Mouse (Mus musculus): ENCODE measurements at regions not wholly inside any gene's neighbourhood (a gene's known extent, or its start where the extent isn't known, plus 50 kb on each side); places are given as distances from the start of the nearest gene placed in this dataset.
A peak's percentile ranks its signal among the peaks of the same experiment; 100 is the strongest.
"Not testable (repeated sequence)": the region's sequence is repeated elsewhere in the genome, so short reads cannot be mapped to it uniquely, and the experiment has no call there.

DNA sequence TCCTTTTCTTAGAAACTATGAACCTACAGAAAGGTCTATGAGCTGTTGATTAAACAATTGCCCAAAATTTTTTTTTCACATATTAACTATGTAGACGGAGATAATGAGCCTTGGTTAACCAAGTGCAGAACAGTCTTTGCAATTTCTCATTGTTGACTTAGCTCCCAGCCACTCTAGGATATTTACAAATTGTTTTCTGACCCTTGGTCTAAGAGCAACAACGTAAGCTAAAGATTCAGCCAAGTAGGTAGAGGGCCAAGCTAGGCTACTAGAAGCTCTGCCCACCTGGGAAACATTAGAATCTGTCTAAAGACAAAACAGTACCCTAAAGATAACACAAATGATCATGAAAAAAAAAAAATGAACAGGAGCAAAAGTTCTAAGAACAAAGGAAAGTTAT, 67.5 kb upstream of the Map9 start:
- no peaks in the 10 kb centered on the region for H3K27me3 ChIP-seq
- no peaks in the 10 kb centered on the region for H3K4me1 ChIP-seq
- no peak for ATAC-seq (ENCODE audit: borderline replicate concordance, extremely low read depth, low FRiP score, low TSS enrichment)
- H3K27ac ChIP-seq = no peak overlapping the region
- 65% methylated on average over 2 of the region's 2 CpGs for WGBS
- H3K9me3 ChIP-seq = no peaks in the 10 kb centered on the region
- H3K4me3 ChIP-seq = no peak overlapping the region
- no peak overlapping the region for H3K4me2 ChIP-seq
- no peak overlapping the region for H3K9ac ChIP-seq
- H3K36me3 ChIP-seq = no peaks in the 10 kb centered on the region

GRCm38 (mm10) chr3:82288996-82289395, 68.8 kb upstream of the Map9 start:
- Histone ChIP-seq H3K4me1 (no peaks in the 10 kb centered on the region), H3K4me2 (no peak overlapping the region), H3K9ac (no peak overlapping the region), H3K4me3 (no peak overlapping the region), H3K27me3 (no peaks in the 10 kb centered on the region), H3K36me3 (no peaks in the 10 kb centered on the region), H3K9me3 (no peaks in the 10 kb centered on the region), H3K27ac (no peak overlapping the region)
- 67% methylated on average over 6 of the region's 6 CpGs for WGBS
- ATAC-seq (ENCODE audit: borderline replicate concordance, extremely low read depth, low FRiP score, low TSS enrichment) = no peak

- Histone ChIP-seq H3K9me3 (no peaks in the 10 kb centered on the region), H3K4me2 (no peak overlapping the region), H3K4me3 (no peak overlapping the region), H3K27me3 (no peaks in the 10 kb centered on the region), H3K4me1 (peaks cover 19% of the 10 kb centered on the region), H3K36me3 (no peaks in the 10 kb centered on the region), H3K9ac (no peak overlapping the region), H3K27ac (no peak overlapping the region)
- no peak for ATAC-seq (ENCODE audit: borderline replicate concordance, extremely low read depth, low FRiP score, low TSS enrichment)
Observed at GRCm38 (mm10) chr3:82276977-82277714, 80.7 kb upstream of the Map9 start.

GRCm38 (mm10) chr3:82275822-82276203, 82.0 kb upstream of the Map9 start:
- Histone ChIP-seq H3K27me3 (no peaks in the 10 kb centered on the region), H3K27ac (peak overlapping the region; percentile 71), H3K9ac (no peak overlapping the region), H3K4me2 (no peak overlapping the region), H3K9me3 (no peaks in the 10 kb centered on the region), H3K4me1 (peaks cover 19% of the 10 kb centered on the region), H3K4me3 (no peak overlapping the region), H3K36me3 (no peaks in the 10 kb centered on the region)
- ATAC-seq (ENCODE audit: borderline replicate concordance, extremely low read depth, low FRiP score, low TSS enrichment) = no peak
- WGBS = 48% methylated on average over 4 of the region's 4 CpGs

GRCm38 (mm10) chr3:82274945-82275821, 82.7 kb upstream of the Map9 start:
- WGBS = 26% methylated on average over 7 of the region's 7 CpGs

DNA sequence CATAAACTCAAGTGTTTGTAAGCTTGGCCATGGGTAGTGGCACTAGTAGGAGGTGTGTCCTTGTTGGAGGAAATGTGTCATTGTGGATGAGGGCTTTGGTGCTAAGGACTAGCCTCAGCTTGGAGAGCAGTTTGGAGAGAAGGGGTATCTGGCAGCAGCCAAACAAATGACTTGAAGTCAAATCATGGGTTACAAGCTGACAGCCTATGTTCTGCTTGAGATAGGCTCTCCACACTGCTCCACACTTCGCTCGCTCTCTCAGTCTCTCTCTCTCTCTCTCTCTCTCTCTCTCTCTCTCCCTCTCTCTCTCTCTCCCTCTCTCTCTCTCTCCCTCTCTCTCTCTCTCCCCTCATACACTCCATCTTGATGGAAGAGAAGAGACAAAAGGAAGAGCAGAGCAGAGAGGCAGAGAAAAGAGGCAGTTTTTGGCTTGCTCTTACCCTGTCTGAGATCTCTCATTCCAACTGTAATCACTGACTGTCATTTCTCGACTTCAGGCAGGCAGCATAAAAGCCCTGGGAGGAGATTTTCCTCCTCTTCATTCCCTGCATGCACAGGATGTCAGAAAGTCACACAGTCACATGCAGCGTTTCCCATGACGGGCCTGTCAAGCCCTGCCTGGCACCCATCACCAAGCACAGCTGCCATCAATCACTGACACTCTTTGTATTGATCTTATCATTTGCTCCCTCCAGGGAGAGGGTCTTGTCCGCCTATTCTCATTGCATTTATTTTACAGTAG, 83.5 kb upstream of the Map9 start:
- H3K9me3 ChIP-seq = no peaks in the 10 kb centered on the region
- WGBS = 27% methylated on average over 6 of the region's 6 CpGs
- H3K4me3 ChIP-seq = no peak overlapping the region
- H3K27ac ChIP-seq = peak overlapping the region; percentile 76
- H3K36me3 ChIP-seq = no peaks in the 10 kb centered on the region
- H3K27me3 ChIP-seq = no peaks in the 10 kb centered on the region
- no peak overlapping the region for H3K4me2 ChIP-seq
- ATAC-seq (ENCODE audit: borderline replicate concordance, extremely low read depth, low FRiP score, low TSS enrichment) = peak; percentile 92
- H3K9ac ChIP-seq = no peak overlapping the region
- H3K4me1 ChIP-seq = peaks cover 19% of the 10 kb centered on the region

More at GRCm38 (mm10) chr3:82274945-82275821, 82.7 kb upstream of the Map9 start:
- Histone ChIP-seq H3K36me3 (no peaks in the 10 kb centered on the region), H3K4me2 (no peak overlapping the region), H3K9me3 (no peaks in the 10 kb centered on the region), H3K4me1 (peaks cover 19% of the 10 kb centered on the region), H3K27ac (peak overlapping the region; percentile 76), H3K4me3 (no peak overlapping the region), H3K9ac (no peak overlapping the region), H3K27me3 (no peaks in the 10 kb centered on the region)
- ATAC-seq (ENCODE audit: borderline replicate concordance, extremely low read depth, low FRiP score, low TSS enrichment) = peak; percentile 79; the same call in 1 of the 2 replicates

- not testable (repeated sequence) for H3K4me3 ChIP-seq; H3K9ac ChIP-seq; H3K36me3 ChIP-seq; H3K9me3 ChIP-seq; ATAC-seq (ENCODE audit: borderline replicate concordance, extremely low read depth, low FRiP score, low TSS enrichment); H3K27me3 ChIP-seq; H3K4me2 ChIP-seq
- H3K27ac ChIP-seq = peak overlapping the region; percentile 76; the same call in 1 of the 2 replicates
- H3K4me1 ChIP-seq = peaks cover 19% of the 10 kb centered on the region
- WGBS = 67% methylated on average over 2 of the region's 2 CpGs
Observed at GRCm38 (mm10) chr3:82273511-82273910, 84.3 kb upstream of the Map9 start.

- Histone ChIP-seq H3K9ac (no peak overlapping the region), H3K9me3 (no peaks in the 10 kb centered on the region), H3K4me3 (no peak overlapping the region), H3K36me3 (no peaks in the 10 kb centered on the region), H3K4me2 (no peak overlapping the region), H3K27me3 (no peaks in the 10 kb centered on the region), H3K4me1 (peaks cover 19% of the 10 kb centered on the region), H3K27ac (no peak overlapping the region)
- no peak for ATAC-seq (ENCODE audit: borderline replicate concordance, extremely low read depth, low FRiP score, low TSS enrichment)
- 76% methylated on average over 1 of the region's 1 CpGs for WGBS
Observed at GRCm38 (mm10) chr3:82271965-82272364, 85.9 kb upstream of the Map9 start.

GRCm38 (mm10) chr3:82265941-82266340, 91.9 kb upstream of the Map9 start:
- no peak overlapping the region for H3K9ac ChIP-seq
- WGBS = 77% methylated on average over 1 of the region's 1 CpGs

GRCm38 (mm10) chr3:82261976-82262375, 95.9 kb upstream of the Map9 start:
- Histone ChIP-seq H3K9ac (no peak overlapping the region), H3K36me3 (no peaks in the 10 kb centered on the region), H3K9me3 (no peaks in the 10 kb centered on the region), H3K27ac (no peak overlapping the region), H3K4me3 (no peak overlapping the region), H3K4me1 (0 out of 2 replicates have a peak, but pooled peaks cover 3% of the 10 kb centered on the region), H3K4me2 (no peak overlapping the region), H3K27me3 (no peaks in the 10 kb centered on the region)
- 40% methylated on average over 3 of the region's 3 CpGs for WGBS
- ATAC-seq (ENCODE audit: borderline replicate concordance, extremely low read depth, low FRiP score, low TSS enrichment) = peak; percentile 65; the same call in 1 of the 2 replicates

More at GRCm38 (mm10) chr3:82265941-82266340, 91.9 kb upstream of the Map9 start:
- H3K4me2 ChIP-seq = no peak overlapping the region
- no peak overlapping the region for H3K27ac ChIP-seq
- H3K4me1 ChIP-seq = 0 out of 2 replicates have a peak, but pooled peaks cover 3% of the 10 kb centered on the region
- no peaks in the 10 kb centered on the region for H3K27me3 ChIP-seq
- no peaks in the 10 kb centered on the region for H3K36me3 ChIP-seq
- H3K4me3 ChIP-seq = no peak overlapping the region
- H3K9me3 ChIP-seq = no peaks in the 10 kb centered on the region
- ATAC-seq (ENCODE audit: borderline replicate concordance, extremely low read depth, low FRiP score, low TSS enrichment) = no peak

DNA sequence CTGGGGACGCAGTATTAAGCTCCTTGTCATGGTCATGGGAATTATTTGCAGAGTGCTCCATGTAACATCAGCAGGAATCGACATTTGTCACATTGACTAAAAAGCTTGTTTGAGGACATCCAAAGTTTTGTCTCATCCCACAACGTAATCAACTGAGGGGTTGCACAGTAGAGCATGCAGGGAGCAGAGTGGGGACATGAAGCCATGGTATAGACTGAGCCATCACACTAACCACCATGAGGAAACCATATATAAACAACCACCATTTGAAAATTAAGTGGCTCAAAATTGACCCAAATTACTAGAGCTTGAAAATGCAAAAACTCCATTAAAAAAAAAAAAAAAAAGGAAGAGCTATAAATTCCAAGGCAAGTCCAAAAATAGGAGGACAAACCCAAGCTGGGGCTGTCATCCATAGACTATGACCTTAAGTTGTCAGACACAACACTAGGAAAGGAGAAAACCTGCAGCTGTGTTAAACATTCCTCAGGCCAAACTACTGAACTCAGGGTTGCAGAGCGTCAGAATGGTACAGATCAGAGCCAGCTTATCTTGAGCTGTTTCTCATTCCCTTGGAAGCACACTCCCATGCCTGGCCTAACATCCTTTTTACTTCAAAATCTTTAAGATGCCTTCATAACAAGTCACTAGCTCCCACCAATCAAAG, 97.7 kb upstream of the Map9 start:
- no peaks in the 10 kb centered on the region for H3K27me3 ChIP-seq
- WGBS = 64% methylated on average over 4 of the region's 4 CpGs
- H3K36me3 ChIP-seq = no peaks in the 10 kb centered on the region
- peak; percentile 75; the same call in 1 of the 2 replicates for ATAC-seq (ENCODE audit: borderline replicate concordance, extremely low read depth, low FRiP score, low TSS enrichment)
- no peaks in the 10 kb centered on the region for H3K9me3 ChIP-seq
- no peak overlapping the region for H3K9ac ChIP-seq
- H3K27ac ChIP-seq = 0 out of 2 replicates have a peak overlapping the region, but pooled peaks have one; percentile 13
- no peak overlapping the region for H3K4me3 ChIP-seq
- H3K4me1 ChIP-seq = 0 out of 2 replicates have a peak, but pooled peaks cover 3% of the 10 kb centered on the region
- no peak overlapping the region for H3K4me2 ChIP-seq

Data from lung, embryonic 15.5 days (tissue).